Mouse (Mus musculus) urinary bladder, postnatal 10 days (tissue): ENCODE measurements around the gene 4930579G24Rik.
A peak's percentile ranks its signal among the peaks of the same experiment; 100 is the strongest.

Experiments
- DNase-seq: peaks from one replicate; pipeline ENCODE4 v3.0.0; 2022; ENCODE audit warnings: low spot score

Gene 4930579G24Rik

GRCm38 (mm10) chr3:79628561-79629415 lies at the start of gene 4930579G24Rik:
4930579G24Rik (plus strand) TSS chr3:79629079.
- peak; percentile 71 for DNase-seq

GRCm38 (mm10) chr3:79579891-79580575 lies 48.8 kb upstream of the 4930579G24Rik start:
- no peak for DNase-seq

GRCm38 (mm10) chr3:79586804-79587203 lies 42.1 kb upstream of the 4930579G24Rik start:
- DNase-seq = peak; percentile 37

GRCm38 (mm10) chr3:79589671-79590070 lies 39.2 kb upstream of the 4930579G24Rik start:
- DNase-seq = no peak

GRCm38 (mm10) chr3:79590863-79591792 lies 37.8 kb upstream of the 4930579G24Rik start, which contains the start of gene Ppid:
Ppid (plus strand) TSS chr3:79591342.
- DNase-seq = peak; percentile 24

GRCm38 (mm10) chr3:79591793-79592471 lies 36.9 kb upstream of the 4930579G24Rik start:
- DNase-seq = no peak

- DNase-seq = no peak
Observed at GRCm38 (mm10) chr3:79595468-79595867, 33.4 kb upstream of the 4930579G24Rik start.

- DNase-seq = no peak
Observed at GRCm38 (mm10) chr3:79609886-79610285, 19.0 kb upstream of the 4930579G24Rik start.

- no peak for DNase-seq
Observed at GRCm38 (mm10) chr3:79627484-79628181, 1.2 kb upstream of the 4930579G24Rik start.

GRCm38 (mm10) chr3:79628182-79628560 lies 708 bp upstream of the 4930579G24Rik start:
- no peak for DNase-seq

GRCm38 (mm10) chr3:79629416-79629730 lies 494 bp downstream of the 4930579G24Rik start, which contains the start of gene Etfdh:
Etfdh (minus strand) TSS chr3:79629500.
- no peak for DNase-seq

GRCm38 (mm10) chr3:79652129-79652528 lies 23.2 kb downstream of the 4930579G24Rik start:
- no peak for DNase-seq

GRCm38 (mm10) chr3:79656682-79657081 lies 27.8 kb downstream of the 4930579G24Rik start:
- no peak for DNase-seq

- no peak for DNase-seq
Observed at GRCm38 (mm10) chr3:79664787-79665408, 36.0 kb downstream of the 4930579G24Rik start.

GRCm38 (mm10) chr3:79670556-79670955 lies 41.7 kb downstream of the 4930579G24Rik start:
- no peak for DNase-seq

GRCm38 (mm10) chr3:79672188-79672587 lies 43.3 kb downstream of the 4930579G24Rik start:
- no peak for DNase-seq

- no peak for DNase-seq
Observed at GRCm38 (mm10) chr3:79673082-79673481, 44.2 kb downstream of the 4930579G24Rik start.

GRCm38 (mm10) chr3:79674641-79675040 lies 45.8 kb downstream of the 4930579G24Rik start:
- no peak for DNase-seq

GRCm38 (mm10) chr3:79676411-79676810 lies 47.5 kb downstream of the 4930579G24Rik start:
- no peak for DNase-seq
